Mouse (Mus musculus) erythroblast, embryonic 14.5 days (primary cell): ENCODE results near the gene Caprin2.

ENCODE experiments used
- GATA1 ChIP-seq: IDR thresholded peaks from 2 replicates; pipeline ENCODE4 v1.6.1; 2012; ENCODE audit warnings: low read length, inconsistent platforms, mixed read lengths
- TAL1 ChIP-seq: IDR thresholded peaks from 3 replicates; pipeline ENCODE4 v1.6.1; 2012; ENCODE audit warnings: low read length, inconsistent platforms, mixed read lengths

- no peak for TF ChIP-seq GATA1
- no peak for TF ChIP-seq TAL1
Measured at GRCm38 (mm10) chr6:148795145-148795544, 100.9 kb downstream of the Caprin2 start.
